Mouse (Mus musculus) G1E (cell line): ENCODE measurements around the gene Mageb18. TPM values are rescaled to one million over a fixed set of nuclear protein-coding genes. Genes with fewer than 3 reads are reported as not detected.

Experiments used
- ATAC-seq: 2 replicates; pipeline ENCODE4 v1.8.0; 2016; ENCODE audit warnings: mild to moderate bottlenecking; ENCODE audit not compliant: insufficient number of reproducible peaks, poor library complexity, low FRiP score, severe bottlenecking; ENCODE audit errors: extremely low read depth
- DNase-seq: peaks from one replicate; pipeline ENCODE4 v3.0.0; 2012; ENCODE audit warnings: low spot score
- H3K27me3 ChIP-seq: 2 replicates; pipeline ENCODE4 v1.6.1; 2012; ENCODE audit warnings: mild to moderate bottlenecking, low read length, inconsistent platforms; ENCODE audit not compliant: insufficient read depth
- H3K36me3 ChIP-seq: replicated peaks from 2 replicates; pipeline ENCODE3; 2012; ENCODE audit warnings: mild to moderate bottlenecking, inconsistent platforms
- H3K4me1 ChIP-seq: 2 replicates; pipeline ENCODE4 v1.6.1; 2012; ENCODE audit warnings: low read depth, low read length, inconsistent platforms, mixed read lengths; ENCODE audit not compliant: insufficient read depth
- H3K4me3 ChIP-seq: 2 replicates; pipeline ENCODE4 v1.5.1; 2012; ENCODE audit warnings: low read depth, mild to moderate bottlenecking, inconsistent platforms, low read length, moderate library complexity, mixed read lengths
- H3K9me3 ChIP-seq: replicated peaks from 2 replicates; pipeline ENCODE4 v1.6.1; 2012; ENCODE audit warnings: inconsistent platforms
- CTCF ChIP-seq: IDR thresholded peaks from 2 replicates; pipeline ENCODE4 v1.5.1; 2012; ENCODE audit warnings: low read depth, low read length, inconsistent platforms, mixed read lengths
- GATA1 ChIP-seq: IDR thresholded peaks from 2 replicates; pipeline ENCODE4 v1.6.1; 2012; ENCODE audit warnings: borderline replicate concordance, low read length, inconsistent platforms, mixed read lengths
- GATA2 ChIP-seq: IDR thresholded peaks from 2 replicates; pipeline ENCODE4 v1.6.1; 2012; ENCODE audit warnings: low read depth, low read length, inconsistent platforms, borderline replicate concordance
- POLR2AphosphoS5 ChIP-seq: IDR thresholded peaks from 2 replicates; pipeline ENCODE4 v1.6.1; 2012; ENCODE audit warnings: low read depth, low read length, inconsistent platforms; ENCODE audit not compliant: insufficient replicate concordance
- TAL1 ChIP-seq: conservative IDR thresholded peaks from 2 replicates; pipeline ENCODE4 v1.6.1; 2012; ENCODE audit warnings: low read depth, low read length, inconsistent platforms, mixed read lengths
- polyA plus RNA-seq: library from polyadenylated mRNA; stranded (reverse); fragments of >175 nt; gene quantifications from 2 replicates; pipeline ENCODE4 v1.2.3, GENCODE M21; 2012
- total RNA-seq, 2 experiments: library from RNA; stranded (forward) in 1 of 2; stranded (reverse) in 1 of 2; fragments of 200-1000 nt in 1 of 2; fragments of >200 nt in 1 of 2; fragmentation: Nextera tagmentation in 1 of 2; gene quantifications; 2 replicates each; pipeline ENCODE4 v1.2.3; 2014 to 2017

Gene Mageb18
- total and polyA plus RNA-seq, 3 experiments: 0.11 TPM; not detected in 2

DNA sequence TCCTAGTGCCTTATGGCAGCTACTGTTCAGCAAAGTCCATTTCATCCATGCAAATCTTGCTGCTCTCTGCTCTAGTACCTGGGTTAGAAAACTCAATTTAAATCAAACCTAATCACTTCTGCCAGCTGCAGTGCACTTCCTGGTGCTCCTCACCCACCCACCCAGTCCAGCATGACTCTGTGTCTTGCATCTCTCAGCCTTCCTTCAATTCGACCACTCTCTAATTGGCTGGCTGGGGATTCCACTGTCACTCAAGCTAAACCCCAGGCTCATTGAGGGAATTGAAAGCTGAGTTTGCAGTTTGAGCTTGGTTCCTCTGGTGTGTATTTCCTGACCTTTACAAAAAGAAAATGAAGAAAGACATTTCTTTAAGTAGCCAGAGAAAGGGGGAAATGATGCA lies 275.8 kb downstream of the Mageb18 start:
- H3K4me1 ChIP-seq: no peaks in the 10 kb centered on the region
- ATAC-seq: no peak
- no peak overlapping the region for H3K4me3 ChIP-seq
- H3K27me3 ChIP-seq: no peaks in the 10 kb centered on the region
- DNase-seq: no peak
- H3K36me3 ChIP-seq: no peaks in the 10 kb centered on the region
- H3K9me3 ChIP-seq: no peaks in the 10 kb centered on the region
- TF ChIP-seq CTCF (no peak), GATA2 (no peak), TAL1 (no peak), GATA1 (no peak), POLR2AphosphoS5 (no peak)

- Histone ChIP-seq H3K9me3 (no peaks in the 10 kb centered on the region), H3K4me3 (no peak overlapping the region), H3K27me3 (no peaks in the 10 kb centered on the region), H3K4me1 (no peaks in the 10 kb centered on the region), H3K36me3 (no peaks in the 10 kb centered on the region)
- ATAC-seq (no peak), DNase-seq (no peak)
- TF ChIP-seq POLR2AphosphoS5 (no peak), TAL1 (no peak), GATA2 (no peak), GATA1 (no peak), CTCF (no peak)
These were observed 318.8 kb downstream of the Mageb18 start for GRCm38 (mm10) chrX:92280619-92281018.

Other genes starting within 250 kb of the Mageb18 start
- gene Gm5941, start 109.6 kb downstream of the Mageb18 start, total RNA-seq (2014; fragmentation: Nextera tagmentation): not detected in 2 replicates
- not detected in 2 replicates for gene Gm5941, start 109.6 kb downstream of the Mageb18 start, total RNA-seq (2017)
- gene Gm5941, start 109.6 kb downstream of the Mageb18 start, polyA plus RNA-seq: not detected in 2 replicates